Mouse (Mus musculus): ENCODE measurements around the gene Ddx60. TPM values are rescaled to one million over a fixed set of nuclear protein-coding genes. Genes with fewer than 3 reads are reported as not detected.

Ddx60 gene
- polyA plus RNA-seq, 1 experiment from 2014 or later: 0.35 TPM

GRCm38 (mm10) chr8:61992796-61993195 is 64.9 kb downstream of the Ddx60 start:
- H3K4me3 ChIP-seq: no peak overlapping the region
- no peaks in the 10 kb centered on the region for H3K4me1 ChIP-seq
- no peak overlapping the region for H3K27ac ChIP-seq
- no peaks in the 10 kb centered on the region for H3K9me3 ChIP-seq
- no peak overlapping the region for H3K9ac ChIP-seq
- ATAC-seq (ENCODE audit: insufficient number of reproducible peaks, insufficient read depth, low FRiP score, low TSS enrichment, low read depth): no peak
- H3K36me3 ChIP-seq: no peaks in the 10 kb centered on the region
- WGBS: 67% methylated on average over 1 of the region's 1 CpGs
- H3K4me2 ChIP-seq: no peak overlapping the region
- H3K27me3 ChIP-seq: no peaks in the 10 kb centered on the region

GRCm38 (mm10) chr8:61997125-61997524 is 69.2 kb downstream of the Ddx60 start:
- Histone ChIP-seq H3K4me1 (no peaks in the 10 kb centered on the region), H3K27me3 (no peaks in the 10 kb centered on the region), H3K4me3 (no peak overlapping the region), H3K4me2 (no peak overlapping the region), H3K9ac (no peak overlapping the region), H3K9me3 (no peaks in the 10 kb centered on the region), H3K27ac (no peak overlapping the region), H3K36me3 (no peaks in the 10 kb centered on the region)
- no peak for ATAC-seq (ENCODE audit: insufficient number of reproducible peaks, insufficient read depth, low FRiP score, low TSS enrichment, low read depth)
- WGBS: 58% methylated on average over 2 of the region's 2 CpGs

- no peak for ATAC-seq (ENCODE audit: insufficient number of reproducible peaks, insufficient read depth, low FRiP score, low TSS enrichment, low read depth)
- H3K9ac ChIP-seq: no peak overlapping the region
- no peak overlapping the region for H3K4me2 ChIP-seq
- H3K27ac ChIP-seq: no peak overlapping the region
- H3K36me3 ChIP-seq: no peaks in the 10 kb centered on the region
- H3K4me1 ChIP-seq: no peaks in the 10 kb centered on the region
- H3K9me3 ChIP-seq: peaks cover 2% of the 10 kb centered on the region; the same call in 1 of the 2 replicates
- H3K4me3 ChIP-seq: no peak overlapping the region
- 82% methylated on average over 4 of the region's 4 CpGs for WGBS
- no peaks in the 10 kb centered on the region for H3K27me3 ChIP-seq
Observed at GRCm38 (mm10) chr8:62014166-62014565, 86.3 kb downstream of the Ddx60 start.

- Histone ChIP-seq H3K27ac (no peak overlapping the region), H3K4me2 (no peak overlapping the region), H3K4me1 (no peaks in the 10 kb centered on the region), H3K9ac (no peak overlapping the region), H3K36me3 (no peaks in the 10 kb centered on the region), H3K4me3 (no peak overlapping the region), H3K27me3 (no peaks in the 10 kb centered on the region), H3K9me3 (no peaks in the 10 kb centered on the region)
- no peak for ATAC-seq (ENCODE audit: insufficient number of reproducible peaks, insufficient read depth, low FRiP score, low TSS enrichment, low read depth)
- WGBS: 90% methylated on average over 4 of the region's 4 CpGs
Observed at GRCm38 (mm10) chr8:62014582-62014981, 86.7 kb downstream of the Ddx60 start.

GRCm38 (mm10) chr8:62034351-62034750 is 106.5 kb downstream of the Ddx60 start:
- no peak overlapping the region for H3K27ac ChIP-seq
- H3K9me3 ChIP-seq: no peaks in the 10 kb centered on the region
- no peaks in the 10 kb centered on the region for H3K27me3 ChIP-seq
- ATAC-seq (ENCODE audit: insufficient number of reproducible peaks, insufficient read depth, low FRiP score, low TSS enrichment, low read depth): no peak
- H3K4me3 ChIP-seq: no peak overlapping the region
- H3K9ac ChIP-seq: no peak overlapping the region
- H3K4me2 ChIP-seq: no peak overlapping the region
- H3K4me1 ChIP-seq: no peaks in the 10 kb centered on the region
- WGBS: 77% methylated on average over 3 of the region's 3 CpGs
- no peaks in the 10 kb centered on the region for H3K36me3 ChIP-seq

GRCm38 (mm10) chr8:62046809-62047208 is 118.9 kb downstream of the Ddx60 start:
- no peak overlapping the region for H3K4me2 ChIP-seq
- no peak overlapping the region for H3K9ac ChIP-seq
- peaks cover 5% of the 10 kb centered on the region; the same call in 1 of the 2 replicates for H3K9me3 ChIP-seq
- WGBS: 34% methylated on average over 2 of the region's 2 CpGs
- H3K4me1 ChIP-seq: no peaks in the 10 kb centered on the region
- no peaks in the 10 kb centered on the region for H3K36me3 ChIP-seq
- peak; percentile 52; the same call in 1 of the 2 replicates for ATAC-seq (ENCODE audit: insufficient number of reproducible peaks, insufficient read depth, low FRiP score, low TSS enrichment, low read depth)
- no peaks in the 10 kb centered on the region for H3K27me3 ChIP-seq
- no peak overlapping the region for H3K27ac ChIP-seq
- H3K4me3 ChIP-seq: no peak overlapping the region

GRCm38 (mm10) chr8:62060357-62060756 is 132.5 kb downstream of the Ddx60 start:
- H3K9me3 ChIP-seq: no peaks in the 10 kb centered on the region
- no peak for ATAC-seq (ENCODE audit: insufficient number of reproducible peaks, insufficient read depth, low FRiP score, low TSS enrichment, low read depth)
- H3K27me3 ChIP-seq: no peaks in the 10 kb centered on the region
- H3K36me3 ChIP-seq: no peaks in the 10 kb centered on the region
- no peak overlapping the region for H3K27ac ChIP-seq
- H3K9ac ChIP-seq: no peak overlapping the region
- no peaks in the 10 kb centered on the region for H3K4me1 ChIP-seq
- H3K4me3 ChIP-seq: no peak overlapping the region
- no peak overlapping the region for H3K4me2 ChIP-seq

- ATAC-seq (ENCODE audit: insufficient number of reproducible peaks, insufficient read depth, low FRiP score, low TSS enrichment, low read depth): no peak
- Histone ChIP-seq H3K27me3 (no peaks in the 10 kb centered on the region), H3K9me3 (no peaks in the 10 kb centered on the region), H3K4me3 (no peak overlapping the region), H3K36me3 (no peaks in the 10 kb centered on the region), H3K9ac (no peak overlapping the region), H3K27ac (no peak overlapping the region), H3K4me1 (no peaks in the 10 kb centered on the region), H3K4me2 (no peak overlapping the region)
Observed at GRCm38 (mm10) chr8:62068305-62068704, 140.4 kb downstream of the Ddx60 start.

- 51% methylated on average over 3 of the region's 3 CpGs for WGBS
- no peaks in the 10 kb centered on the region for H3K36me3 ChIP-seq
- 0 out of 2 replicates have a peak, but pooled peaks have one; percentile 37 for ATAC-seq (ENCODE audit: insufficient number of reproducible peaks, insufficient read depth, low FRiP score, low TSS enrichment, low read depth)
Observed at GRCm38 (mm10) chr8:62080195-62080802, 152.4 kb downstream of the Ddx60 start.

GRCm38 (mm10) chr8:62081804-62082203 is 153.9 kb downstream of the Ddx60 start:
- Histone ChIP-seq H3K9ac (no peak overlapping the region), H3K4me3 (no peak overlapping the region), H3K36me3 (no peaks in the 10 kb centered on the region), H3K9me3 (no peaks in the 10 kb centered on the region), H3K4me2 (no peak overlapping the region), H3K27ac (no peak overlapping the region), H3K4me1 (no peaks in the 10 kb centered on the region), H3K27me3 (no peaks in the 10 kb centered on the region)
- 86% methylated on average over 2 of the region's 2 CpGs for WGBS
- no peak for ATAC-seq (ENCODE audit: insufficient number of reproducible peaks, insufficient read depth, low FRiP score, low TSS enrichment, low read depth)

More at GRCm38 (mm10) chr8:62080195-62080802, 152.4 kb downstream of the Ddx60 start:
- Histone ChIP-seq H3K4me3 (no peak overlapping the region), H3K27ac (no peak overlapping the region), H3K27me3 (no peaks in the 10 kb centered on the region), H3K9me3 (no peaks in the 10 kb centered on the region), H3K4me1 (no peaks in the 10 kb centered on the region), H3K9ac (no peak overlapping the region), H3K4me2 (no peak overlapping the region)

All from embryonic facial prominence, embryonic 13.5 days (tissue).